Mouse (Mus musculus) embryonic facial prominence, embryonic 14.5 days (tissue): ENCODE measurements around the gene Plod3. TPM values are rescaled to one million over a fixed set of nuclear protein-coding genes. Genes with fewer than 3 reads are reported as not detected.

Experiments used
- ATAC-seq: fragments of 200-750 bp; cut with Nextera tagmentation; 2 replicates; pipeline ENCODE4 v1.8.0; 2017; ENCODE audit warnings: low read depth, moderate number of reproducible peaks, moderate TSS enrichment
- DNase-seq: peaks from one replicate; pipeline ENCODE4 v3.0.0-alpha.2; 2015; ENCODE audit warnings: low spot score
- H3K27ac ChIP-seq: fragments of 300-500 bp; sonication (generic); replicated peaks from 2 replicates; pipeline ENCODE4 v1.5.1; 2014; ENCODE audit warnings: low read depth, mild to moderate bottlenecking, low read length, moderate library complexity
- H3K27me3 ChIP-seq: fragments of 300-500 bp; sonication (generic); replicated peaks from 2 replicates; pipeline ENCODE4 v1.6.1; 2014; ENCODE audit warnings: low read length; ENCODE audit not compliant: control insufficient read depth, insufficient read depth
- H3K36me3 ChIP-seq: fragments of 300-500 bp; sonication (generic); 2 replicates; pipeline ENCODE4 v1.6.1; 2014; ENCODE audit warnings: low read length, mixed read lengths; ENCODE audit not compliant: control insufficient read depth, insufficient read depth
- H3K4me1 ChIP-seq: fragments of 300-500 bp; sonication (generic); 2 replicates; pipeline ENCODE4 v1.6.1; 2014; ENCODE audit warnings: antibody characterized with exemption, low read length; ENCODE audit not compliant: control insufficient read depth, insufficient read depth
- H3K4me2 ChIP-seq: fragments of 300-500 bp; sonication (generic); 2 replicates; pipeline ENCODE4 v1.6.1; 2014; ENCODE audit warnings: low read depth, mild to moderate bottlenecking, low read length, moderate library complexity, mixed read lengths
- H3K4me3 ChIP-seq: fragments of 300-500 bp; sonication (generic); 2 replicates; pipeline ENCODE4 v1.5.1; 2014; ENCODE audit warnings: low read depth, mild to moderate bottlenecking, low read length
- H3K9ac ChIP-seq: fragments of 300-500 bp; sonication (generic); 2 replicates; pipeline ENCODE4 v1.6.1; 2014; ENCODE audit warnings: low read depth, mild to moderate bottlenecking, low read length, moderate library complexity, mixed read lengths
- H3K9me3 ChIP-seq: fragments of 300-500 bp; sonication (generic); 2 replicates; pipeline ENCODE4 v1.6.1; 2016; ENCODE audit warnings: low read length; ENCODE audit not compliant: control insufficient read depth
- WGBS: fragments of 180-500 bp; shearing (Covaris S2); extraction: QIAGEN DNeasy Blood & Tissue Kit; methylation state at CpG from one replicate; pipeline ENCODE4 v1.1.7; 2014; 5-methylcytosine and 5-hydroxymethylcytosine counted together
- polyA plus RNA-seq: library from polyadenylated mRNA; unstranded; fragments of >200 nt; fragmentation: Nextera tagmentation; extraction: Ambion mirVana; gene quantifications from 2 replicates; pipeline ENCODE4 v1.2.1, GENCODE M21; 2014

Gene Plod3
- polyA plus RNA-seq, 1 experiment from 2014 or later, result 51.1 TPM

DNA sequence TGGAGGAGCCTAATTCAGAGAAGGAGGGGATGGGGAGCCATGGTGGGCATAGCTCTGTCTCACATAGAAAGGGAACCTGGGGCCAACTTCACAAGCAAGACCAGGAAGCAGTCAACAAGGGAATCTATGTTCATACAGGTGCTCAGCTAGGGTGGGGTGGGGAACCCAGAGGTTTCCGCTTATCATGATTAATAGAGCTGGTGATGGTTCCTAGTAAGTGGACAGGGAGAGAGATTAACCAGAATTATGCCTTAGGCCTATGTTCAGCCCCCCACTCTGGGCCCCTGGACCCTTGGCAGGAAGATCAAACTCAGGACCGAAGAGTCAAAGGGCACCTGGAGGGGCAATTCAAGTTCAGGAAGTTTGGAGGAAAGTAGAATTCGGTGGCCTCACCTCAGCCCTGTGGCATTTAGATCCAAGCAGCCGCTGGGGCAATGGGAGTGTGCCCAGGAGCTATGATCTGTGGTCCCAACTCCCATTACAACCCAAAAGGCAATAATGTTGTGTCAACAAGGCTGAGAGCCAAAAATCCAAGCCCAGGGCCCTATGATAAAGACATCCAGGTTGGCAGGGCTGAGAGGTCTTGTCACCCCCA lies 19.9 kb upstream of the Plod3 start:
- DNase-seq (no peak), ATAC-seq (no peak)
- Histone ChIP-seq H3K9me3 (no peaks in the 10 kb centered on the region), H3K36me3 (peaks cover 35% of the 10 kb centered on the region), H3K9ac (no peak overlapping the region), H3K4me1 (peaks cover 4% of the 10 kb centered on the region; the same call in 1 of the 2 replicates), H3K4me3 (no peak overlapping the region), H3K27ac (no peak overlapping the region), H3K27me3 (no peaks in the 10 kb centered on the region), H3K4me2 (no peak overlapping the region)
- whole genome bisulfite sequencing, result 93% methylated on average over 4 of the region's 4 CpGs

- Histone ChIP-seq H3K27ac (no peak overlapping the region), H3K9ac (no peak overlapping the region), H3K36me3 (peaks cover 35% of the 10 kb centered on the region), H3K27me3 (no peaks in the 10 kb centered on the region), H3K4me2 (no peak overlapping the region), H3K9me3 (no peaks in the 10 kb centered on the region), H3K4me3 (no peak overlapping the region), H3K4me1 (peaks cover 4% of the 10 kb centered on the region; the same call in 1 of the 2 replicates)
- ATAC-seq (no peak), DNase-seq (no peak)
- 82% methylated on average over 10 of the region's 10 CpGs for WGBS
Measured at GRCm38 (mm10) chr5:136967592-136967991, 19.2 kb upstream of the Plod3 start.

DNA sequence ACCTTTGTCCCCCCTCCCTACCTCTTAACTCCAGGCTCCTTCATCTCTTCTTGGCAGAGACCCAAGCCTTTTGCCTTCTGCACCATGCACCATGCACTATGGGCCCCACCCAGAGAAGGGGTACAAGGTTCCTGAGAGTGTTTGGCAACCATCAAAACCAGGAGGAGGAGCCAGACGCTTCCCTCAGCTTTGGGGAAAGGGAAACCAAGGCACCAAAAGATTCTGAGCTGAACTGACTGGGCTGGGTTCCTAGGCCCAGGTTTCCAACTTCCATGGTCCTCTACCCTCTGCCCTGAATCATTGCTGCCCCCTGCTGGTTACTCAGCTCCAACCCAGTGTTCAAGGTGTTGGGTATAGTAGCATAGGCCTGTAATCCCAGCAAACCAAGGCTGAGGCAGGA lies 16.1 kb upstream of the Plod3 start:
- no peak overlapping the region for H3K4me3 ChIP-seq
- no peak overlapping the region for H3K9ac ChIP-seq
- no peak overlapping the region for H3K4me2 ChIP-seq
- peaks cover 10% of the 10 kb centered on the region for H3K36me3 ChIP-seq
- H3K4me1 ChIP-seq, result no peaks in the 10 kb centered on the region
- no peak for DNase-seq
- H3K27me3 ChIP-seq, result no peaks in the 10 kb centered on the region
- no peak for ATAC-seq
- WGBS, result 85% methylated on average over 1 of the region's 1 CpGs
- no peaks in the 10 kb centered on the region for H3K9me3 ChIP-seq
- no peak overlapping the region for H3K27ac ChIP-seq

GRCm38 (mm10) chr5:136973670-136974069 lies 13.1 kb upstream of the Plod3 start:
- H3K27ac ChIP-seq, result no peak overlapping the region
- no peaks in the 10 kb centered on the region for H3K36me3 ChIP-seq
- no peaks in the 10 kb centered on the region for H3K4me1 ChIP-seq
- no peaks in the 10 kb centered on the region for H3K27me3 ChIP-seq
- ATAC-seq (no peak), DNase-seq (no peak)
- no peak overlapping the region for H3K9ac ChIP-seq
- whole genome bisulfite sequencing, result 81% methylated on average over 8 of the region's 8 CpGs
- H3K9me3 ChIP-seq, result no peaks in the 10 kb centered on the region
- no peak overlapping the region for H3K4me3 ChIP-seq
- no peak overlapping the region for H3K4me2 ChIP-seq

- Histone ChIP-seq H3K9ac (no peak overlapping the region), H3K4me3 (no peak overlapping the region), H3K4me1 (no peaks in the 10 kb centered on the region), H3K9me3 (no peaks in the 10 kb centered on the region), H3K36me3 (peaks cover 18% of the 10 kb centered on the region), H3K27ac (no peak overlapping the region), H3K27me3 (no peaks in the 10 kb centered on the region), H3K4me2 (no peak overlapping the region)
- DNase-seq (no peak), ATAC-seq (no peak)
- 63% methylated on average over 4 of the region's 4 CpGs for WGBS
Measured at GRCm38 (mm10) chr5:136977769-136978168, 9.1 kb upstream of the Plod3 start.

DNA sequence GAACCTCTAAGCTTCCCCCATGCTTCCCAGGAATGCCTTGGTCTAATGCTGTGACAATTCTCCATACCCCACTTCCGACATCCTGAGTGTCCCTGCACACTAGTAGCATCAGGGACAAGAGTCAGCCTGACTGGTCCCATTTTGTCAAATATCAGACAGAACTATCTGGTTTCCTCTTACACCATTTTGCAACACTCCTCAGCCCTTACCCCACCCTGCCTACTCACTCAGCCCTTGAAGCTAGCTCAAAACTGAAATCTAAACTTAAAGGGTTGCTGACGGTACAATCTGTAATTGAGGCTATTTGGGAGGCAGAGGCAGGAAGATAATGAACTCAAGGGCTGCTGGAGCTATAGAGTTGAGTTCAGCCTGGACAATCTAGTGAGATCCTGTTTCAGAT lies 7.1 kb upstream of the Plod3 start:
- Histone ChIP-seq H3K27ac (no peak overlapping the region), H3K4me3 (no peak overlapping the region), H3K4me1 (no peaks in the 10 kb centered on the region), H3K9ac (no peak overlapping the region), H3K27me3 (no peaks in the 10 kb centered on the region), H3K36me3 (peaks cover 34% of the 10 kb centered on the region), H3K4me2 (no peak overlapping the region), H3K9me3 (no peaks in the 10 kb centered on the region)
- WGBS, result 53% methylated on average over 2 of the region's 2 CpGs
- DNase-seq, result no peak
- no peak for ATAC-seq

- Histone ChIP-seq H3K27ac (no peak overlapping the region), H3K9me3 (no peaks in the 10 kb centered on the region), H3K27me3 (no peaks in the 10 kb centered on the region), H3K4me2 (no peak overlapping the region), H3K36me3 (peaks cover 35% of the 10 kb centered on the region), H3K4me3 (no peak overlapping the region), H3K9ac (no peak overlapping the region), H3K4me1 (peaks cover 1% of the 10 kb centered on the region; the same call in 1 of the 2 replicates)
- ATAC-seq, result no peak
- WGBS, result 87% methylated on average over 8 of the region's 8 CpGs
- no peak for DNase-seq
Measured at GRCm38 (mm10) chr5:136980974-136981373, 5.8 kb upstream of the Plod3 start.

DNA sequence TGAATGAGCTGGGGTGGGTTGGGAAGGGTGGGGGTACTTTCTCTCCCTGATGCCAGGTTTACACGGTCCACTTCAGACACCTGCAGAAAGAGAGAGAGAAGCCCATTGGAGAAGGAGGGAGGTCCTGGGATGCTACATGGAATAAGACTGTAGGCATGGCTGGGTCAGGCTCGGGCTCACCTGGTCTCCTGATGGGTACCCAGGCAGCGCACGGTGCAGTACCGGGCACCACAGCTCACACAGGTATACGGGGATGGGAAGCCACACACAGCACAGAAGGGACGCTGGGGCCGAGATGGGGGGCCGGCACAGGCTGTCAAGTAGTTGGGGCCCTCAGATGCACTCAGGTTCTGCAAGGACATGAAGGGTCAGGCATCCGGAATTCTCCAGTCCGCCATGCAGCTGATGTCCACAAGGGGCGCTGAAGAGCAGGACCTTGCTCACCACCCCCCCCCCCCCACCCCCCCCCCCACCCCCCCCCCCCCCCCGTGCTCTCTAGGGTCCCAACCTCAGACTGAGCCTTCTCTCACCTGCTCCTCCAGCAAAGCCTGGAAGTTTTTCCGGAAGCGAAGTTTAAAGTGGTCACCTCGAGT lies 4.4 kb upstream of the Plod3 start:
- 55% methylated on average over 11 of the region's 16 CpGs for WGBS

DNA sequence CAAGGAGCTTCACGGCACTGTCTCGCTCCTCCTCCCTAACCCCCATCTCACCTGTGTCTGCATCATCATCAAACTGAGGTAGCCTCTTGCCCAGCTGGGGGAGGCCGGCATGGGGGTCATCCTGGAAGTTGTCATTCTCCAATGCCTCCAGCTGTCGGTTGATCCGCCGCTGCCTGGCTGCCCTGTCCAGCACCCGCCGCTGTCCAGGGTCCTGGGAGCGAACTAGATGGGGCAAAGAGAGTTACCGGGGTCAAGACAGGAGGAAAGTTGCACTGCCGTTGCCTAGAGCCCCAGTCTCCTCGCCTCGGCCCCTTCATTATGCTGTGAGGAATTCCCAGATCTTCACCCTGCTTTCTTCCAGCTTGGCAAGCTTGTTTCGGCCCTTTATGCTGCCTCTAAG lies 2.0 kb upstream of the Plod3 start:
- WGBS, result 54% methylated on average over 14 of the region's 14 CpGs
- H3K36me3 ChIP-seq, result peaks cover 45% of the 10 kb centered on the region
- ATAC-seq, result no peak

More for the DNA sequence above, 4.4 kb upstream of the Plod3 start:
- Histone ChIP-seq H3K9me3 (no peaks in the 10 kb centered on the region), H3K4me3 (no peak overlapping the region), H3K4me1 (peaks cover 7% of the 10 kb centered on the region), H3K36me3 (peaks cover 35% of the 10 kb centered on the region), H3K4me2 (no peak overlapping the region), H3K27me3 (no peaks in the 10 kb centered on the region), H3K9ac (no peak overlapping the region), H3K27ac (no peak overlapping the region)
- no peak for ATAC-seq
- DNase-seq, result no peak

More for the DNA sequence above, 2.0 kb upstream of the Plod3 start:
- Histone ChIP-seq H3K4me2 (no peak overlapping the region), H3K27ac (no peak overlapping the region), H3K9ac (no peak overlapping the region), H3K4me3 (no peak overlapping the region), H3K9me3 (no peaks in the 10 kb centered on the region), H3K4me1 (peaks cover 13% of the 10 kb centered on the region), H3K27me3 (no peaks in the 10 kb centered on the region)
- no peak for DNase-seq
